Mouse (Mus musculus) liver (tissue): ENCODE measurements around the gene Olfr750.

ENCODE experiments used
- DNase-seq: peaks from one replicate; pipeline ENCODE4 v3.0.0-alpha.2; 2020; ENCODE audit warnings: mixed read lengths

Olfr750 gene

GRCm38 (mm10) chr14:51026391-51027133 lies 47.7 kb downstream of the Olfr750 start:
- DNase-seq, result peak; percentile 66

GRCm38 (mm10) chr14:51024820-51025219 lies 49.4 kb downstream of the Olfr750 start:
- DNase-seq, result no peak

GRCm38 (mm10) chr14:51023457-51023856 lies 50.8 kb downstream of the Olfr750 start:
- no peak for DNase-seq

- DNase-seq, result no peak
Measured at GRCm38 (mm10) chr14:51017256-51017655, 57.0 kb downstream of the Olfr750 start.
